Mouse (Mus musculus): ENCODE measurements around the gene Zc3h6. TPM values are rescaled to one million over a fixed set of nuclear protein-coding genes. Genes with fewer than 3 reads are reported as not detected.

Gene Zc3h6
- total RNA-seq (2021) = 1 to 10 TPM; 2.6 to 4.8 TPM
- long read RNA-seq, experiment 1 = 0 reads
- long read RNA-seq, experiment 2, partial matches to known transcripts = 1 of 1 reads
- long read RNA-seq, experiment 2, other reads (novel, unspliced or antisense) = 0 of 1 reads

DNA sequence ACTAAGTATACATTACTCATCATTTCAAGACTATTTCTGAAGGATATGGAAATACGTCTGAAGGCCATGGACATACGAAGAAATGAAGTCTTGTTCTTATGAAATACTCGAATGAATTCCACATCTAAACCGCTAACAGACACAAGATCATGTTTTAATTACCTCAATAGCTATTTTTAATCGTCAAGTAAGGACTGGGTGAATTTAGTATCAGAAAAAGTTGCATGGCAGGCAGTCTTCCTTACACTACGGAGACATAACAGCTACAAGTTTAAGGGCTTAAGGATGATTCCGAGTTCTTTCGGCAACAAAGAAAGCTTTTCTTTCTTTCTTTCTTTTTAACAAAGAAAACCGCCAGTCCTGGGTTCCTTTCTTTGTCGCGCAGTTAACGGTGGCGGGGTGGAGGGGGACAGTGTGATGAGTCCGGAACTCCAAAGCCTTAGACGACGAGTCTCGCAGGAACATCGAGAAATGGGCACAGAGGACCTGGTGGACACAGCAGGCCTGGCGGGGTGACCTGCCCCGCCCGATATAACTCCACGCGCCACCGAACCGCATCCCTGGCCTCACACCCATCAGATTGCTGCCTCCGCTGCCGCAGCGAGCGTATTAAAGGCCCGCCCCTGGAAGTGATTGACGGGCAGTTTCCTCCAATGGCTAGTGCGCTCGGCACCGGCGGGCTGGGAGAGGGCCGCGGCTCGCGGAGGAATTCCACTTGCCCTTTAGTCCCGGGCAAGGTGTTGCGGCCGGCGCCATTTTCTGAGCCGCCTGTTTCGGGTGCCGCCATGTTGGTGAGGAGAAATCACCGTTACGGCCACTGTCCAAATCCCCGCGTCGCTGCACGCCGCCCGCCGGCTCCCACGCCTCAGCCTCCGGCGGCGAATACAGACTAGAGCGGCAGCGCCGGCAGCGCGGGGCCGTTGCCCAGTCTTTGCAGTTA is at the start of gene Zc3h6:
Gene Zc3h6 (plus strand): TSS at position 762 of the 940 bp plus-strand sequence.
- DNase-seq = peak; percentile 99

GRCm38 (mm10) chr2:128924799-128925198 is 42.4 kb upstream of the Zc3h6 start:
- no peak for DNase-seq

DNA sequence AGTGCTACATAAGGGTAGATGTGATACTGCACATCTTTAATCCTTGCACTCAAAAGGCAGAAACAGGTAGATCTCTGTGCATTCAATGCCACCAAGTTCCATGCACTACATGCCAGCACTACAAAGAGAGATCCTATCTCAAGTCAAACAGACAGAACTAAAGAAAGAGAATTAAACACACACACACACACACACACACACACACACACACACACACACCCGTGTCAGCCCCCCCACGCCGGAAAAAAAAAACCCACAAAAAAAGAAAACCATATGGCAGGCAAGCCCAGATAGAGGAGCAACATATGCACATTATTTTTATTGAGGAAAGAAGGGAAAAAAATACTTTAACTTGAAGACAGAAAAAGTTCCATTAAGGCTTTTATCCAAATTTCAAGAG is 38.8 kb upstream of the Zc3h6 start:
- DNase-seq = no peak

- DNase-seq = no peak
Observed at GRCm38 (mm10) chr2:128930704-128931103, 36.5 kb upstream of the Zc3h6 start.

DNA sequence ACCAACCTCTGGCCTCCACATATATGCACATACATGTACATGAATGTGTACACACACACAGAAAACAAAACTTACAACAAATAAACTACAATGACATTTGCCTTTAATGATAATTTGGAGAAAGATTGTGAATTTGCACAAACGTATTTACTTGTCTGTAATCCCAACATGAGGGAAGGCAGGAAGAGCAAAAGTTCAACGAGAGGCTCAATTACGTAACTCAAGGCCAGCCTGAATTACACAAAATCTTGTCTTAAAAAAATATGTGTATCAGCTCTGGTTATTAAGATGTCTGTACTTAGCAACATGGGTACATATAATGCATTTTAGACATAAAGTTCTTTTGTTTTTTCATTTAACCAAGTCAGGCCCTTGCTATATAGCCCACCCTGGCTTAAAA is 30.9 kb upstream of the Zc3h6 start:
- no peak for DNase-seq

DNA sequence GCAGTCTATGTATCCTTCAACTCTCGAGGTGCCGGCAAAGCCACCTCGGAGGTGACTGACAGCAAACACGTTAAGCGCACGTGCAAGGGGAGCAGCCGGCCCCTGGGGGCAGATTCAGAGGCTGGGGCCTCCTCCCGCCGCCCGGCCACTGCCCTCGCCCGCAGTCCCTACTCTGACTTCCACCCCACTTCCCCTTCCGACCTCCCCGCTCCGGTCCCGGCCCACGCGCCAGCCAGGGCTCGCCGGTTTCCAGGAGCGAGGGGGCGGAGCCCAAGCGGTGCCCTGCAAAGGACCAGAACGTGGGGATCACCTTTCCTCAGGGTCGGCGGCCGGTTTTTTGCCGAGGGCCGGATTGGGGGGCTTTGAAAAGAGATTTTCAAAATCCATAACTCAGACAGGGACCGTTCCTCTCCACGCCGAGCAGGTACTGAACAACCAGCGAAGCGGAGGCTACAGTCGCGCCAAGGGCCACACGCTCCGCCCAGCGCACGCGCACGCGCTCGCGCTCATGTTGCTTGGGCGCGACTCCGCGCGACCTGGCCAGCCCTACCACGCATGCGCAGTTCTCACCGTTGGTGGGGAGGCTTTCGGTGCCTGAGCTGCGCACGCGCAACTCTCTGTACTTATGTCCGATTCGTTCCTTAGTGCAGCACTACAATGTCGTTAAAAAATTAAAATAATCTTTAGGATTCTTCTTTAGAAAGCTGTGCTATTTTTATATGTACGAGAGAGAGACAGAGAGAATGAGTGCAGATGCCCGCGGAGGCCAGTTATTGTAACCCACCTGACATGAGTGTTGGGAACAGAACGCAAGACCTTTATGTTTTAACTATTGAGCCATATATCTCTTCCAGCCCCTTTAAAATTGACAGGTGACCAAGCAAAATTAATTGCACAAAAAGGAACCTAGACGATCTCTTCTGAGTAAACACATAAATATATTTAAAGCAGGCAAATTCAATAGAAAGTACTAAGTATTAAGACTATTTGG is 23.4 kb upstream of the Zc3h6 start, which contains the start of gene Zc3h8:
Gene Zc3h8 (minus strand): TSS at position 540 of the 991 bp plus-strand sequence.
- peak; percentile 97 to 98 for DNase-seq

DNA sequence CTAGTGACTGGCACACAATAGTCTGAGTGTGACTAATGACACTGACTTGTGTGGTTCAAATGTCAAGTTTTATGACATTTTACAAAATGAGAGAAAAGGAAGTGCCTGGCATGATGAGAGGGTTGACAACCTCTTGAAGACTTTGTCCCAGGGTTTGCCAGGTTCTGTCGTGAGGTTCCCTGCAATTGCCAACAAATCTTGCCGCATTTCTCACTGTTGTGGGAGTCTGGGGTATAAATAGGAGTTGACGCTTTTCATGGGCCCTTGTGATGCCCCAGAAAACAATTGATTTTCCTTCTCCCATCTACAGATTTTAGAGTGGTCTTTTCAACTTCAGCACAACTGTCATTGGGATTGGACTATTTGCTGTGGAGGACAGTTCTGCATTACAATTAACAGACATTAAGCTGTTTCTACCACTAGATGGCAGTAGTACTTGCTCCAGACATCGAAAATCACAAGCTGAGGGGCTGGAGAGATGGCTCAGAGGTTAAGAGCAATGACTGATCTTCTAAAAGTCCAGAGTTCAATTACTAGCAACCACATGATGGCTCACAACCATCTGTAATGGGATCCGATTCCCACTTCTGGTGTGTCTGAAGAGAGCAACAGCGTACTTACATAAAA is 19.1 kb upstream of the Zc3h6 start:
- DNase-seq = peak; percentile 28 to 66

GRCm38 (mm10) chr2:128954186-128954585 is 13.0 kb upstream of the Zc3h6 start:
- no peak for DNase-seq

DNA sequence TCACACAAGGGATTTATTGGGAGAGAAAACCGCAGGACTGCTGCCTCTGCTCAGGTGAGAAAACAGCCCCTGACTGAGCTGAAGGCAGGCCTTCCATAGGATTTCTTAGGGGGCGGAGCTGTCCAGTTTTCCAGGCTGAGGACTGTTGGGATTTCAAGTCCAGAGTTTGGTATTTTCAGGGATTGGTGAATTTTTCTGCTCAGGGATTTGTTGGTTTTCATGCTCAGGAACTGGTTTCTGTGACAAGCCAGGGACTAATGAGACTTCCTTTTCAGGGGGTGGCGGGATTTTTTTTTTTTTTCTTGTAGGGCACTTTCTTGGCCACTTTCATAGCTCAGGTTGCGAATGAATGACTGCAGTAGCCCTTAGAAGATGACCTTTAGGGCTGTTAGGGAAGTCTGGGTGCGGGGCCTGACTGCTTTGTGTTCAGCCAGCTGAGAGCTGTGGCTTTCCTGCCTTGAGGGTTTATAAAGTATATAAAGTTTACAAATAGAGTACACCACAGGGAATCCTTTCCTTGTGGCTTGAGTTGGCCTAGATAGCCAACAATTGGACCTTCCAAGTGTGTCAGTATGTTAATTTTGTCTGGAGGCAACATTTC is 1.6 kb upstream of the Zc3h6 start:
- DNase-seq = no peak

- DNase-seq = no peak
Observed at GRCm38 (mm10) chr2:128966236-128966635, 966 bp upstream of the Zc3h6 start.

DNA sequence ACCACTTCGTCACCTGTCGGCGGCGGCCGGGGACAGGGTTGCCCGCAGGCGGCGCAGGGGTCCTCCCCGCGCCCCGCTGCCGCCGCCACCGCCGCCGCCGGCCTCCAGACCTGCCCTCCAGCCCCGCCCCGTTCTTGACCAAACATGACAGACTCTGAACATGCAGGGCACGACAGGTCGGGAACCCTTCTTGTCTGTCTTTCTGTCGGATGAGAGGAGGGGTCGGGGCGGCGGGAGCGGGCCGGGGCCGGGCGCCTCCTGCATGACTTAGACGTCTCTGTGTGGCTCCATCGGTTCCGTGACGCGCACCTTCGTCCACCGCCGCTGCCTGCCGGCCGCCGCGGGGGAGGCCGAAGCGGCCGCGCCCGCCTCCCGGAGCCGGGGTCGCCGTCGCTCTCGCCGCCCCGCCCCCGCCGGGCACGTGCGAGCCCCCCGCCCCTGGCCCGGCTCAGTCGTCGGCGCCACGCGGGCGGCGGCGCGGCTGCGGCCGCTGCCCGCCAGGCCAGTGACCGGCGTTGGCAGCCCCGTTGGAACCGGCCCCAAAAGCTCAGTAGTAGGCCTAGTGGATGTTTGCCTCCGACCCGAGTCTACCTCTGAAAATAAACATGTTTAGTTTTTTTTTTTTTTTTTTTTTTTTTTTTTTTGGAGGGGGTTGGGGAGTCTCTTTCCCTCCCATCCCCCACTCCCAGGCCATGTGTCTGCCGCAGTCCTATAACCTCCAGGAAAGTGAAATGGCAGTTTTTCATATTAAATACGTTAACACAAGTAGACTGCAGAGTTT is 649 bp downstream of the Zc3h6 start, which contains the start of gene Gm10762:
Gene Gm10762 (minus strand): TSS at position 65 of the 781 bp plus-strand sequence.
- peak; percentile 87 to 91 for DNase-seq

GRCm38 (mm10) chr2:128968475-128969083 is 1.4 kb downstream of the Zc3h6 start:
- DNase-seq = no peak

- DNase-seq = no peak
Observed at GRCm38 (mm10) chr2:128972301-128972700, 5.1 kb downstream of the Zc3h6 start.

- no peak for DNase-seq
Observed at GRCm38 (mm10) chr2:128975572-128975971, 8.4 kb downstream of the Zc3h6 start.

DNA sequence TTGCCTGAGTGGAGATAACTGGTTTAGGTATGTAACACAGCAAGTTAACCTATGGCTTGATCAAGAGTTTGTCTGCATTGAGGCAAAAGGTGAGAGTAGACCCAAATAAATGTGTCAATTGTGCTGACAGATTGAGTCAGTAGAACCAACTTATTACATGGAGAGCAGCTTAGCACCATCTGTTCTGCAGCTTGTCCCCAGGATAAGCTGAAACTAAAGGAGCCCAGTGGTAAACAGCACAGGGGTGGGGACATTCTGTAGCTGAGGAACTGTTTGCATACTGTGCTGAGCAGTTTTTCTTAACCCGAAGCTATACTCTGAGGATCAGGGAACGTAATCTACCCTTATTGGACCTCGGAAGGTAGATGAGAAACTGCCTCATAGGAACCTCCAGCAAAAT is 17.5 kb downstream of the Zc3h6 start:
- DNase-seq = no peak

GRCm38 (mm10) chr2:129004872-129005271 is 37.7 kb downstream of the Zc3h6 start:
- DNase-seq = no peak

DNA sequence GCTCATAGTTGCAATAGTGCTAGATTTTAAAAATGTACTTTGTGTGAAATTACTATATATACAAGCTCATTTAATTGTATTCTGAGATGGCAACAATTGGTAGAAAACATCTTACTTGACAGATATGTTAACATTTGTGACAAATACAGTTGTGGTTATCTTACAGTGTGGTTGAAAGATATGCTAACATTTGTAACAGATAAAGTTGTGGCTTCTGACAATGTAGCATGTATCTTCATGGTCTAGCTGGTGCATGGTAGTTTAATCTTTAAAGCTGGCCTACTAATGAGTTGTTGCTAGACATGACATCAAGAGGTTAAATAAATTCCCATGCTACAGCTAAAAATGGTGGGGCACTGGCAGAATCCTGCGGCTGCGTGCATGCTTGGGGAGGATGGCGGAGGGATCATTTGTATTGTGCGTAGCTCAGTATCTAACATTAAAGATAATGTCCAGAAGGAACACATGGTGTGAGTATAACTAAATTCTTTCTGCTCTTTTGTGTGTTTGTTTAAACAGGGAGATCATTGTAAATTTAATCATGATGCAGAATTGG is 39.1 kb downstream of the Zc3h6 start:
- no peak for DNase-seq

- DNase-seq = peak in 1 of 2 experiments; percentile 12
Observed at GRCm38 (mm10) chr2:129008867-129009266, 41.7 kb downstream of the Zc3h6 start.

- no peak for DNase-seq
Observed at GRCm38 (mm10) chr2:129020106-129020505, 52.9 kb downstream of the Zc3h6 start.

DNA sequence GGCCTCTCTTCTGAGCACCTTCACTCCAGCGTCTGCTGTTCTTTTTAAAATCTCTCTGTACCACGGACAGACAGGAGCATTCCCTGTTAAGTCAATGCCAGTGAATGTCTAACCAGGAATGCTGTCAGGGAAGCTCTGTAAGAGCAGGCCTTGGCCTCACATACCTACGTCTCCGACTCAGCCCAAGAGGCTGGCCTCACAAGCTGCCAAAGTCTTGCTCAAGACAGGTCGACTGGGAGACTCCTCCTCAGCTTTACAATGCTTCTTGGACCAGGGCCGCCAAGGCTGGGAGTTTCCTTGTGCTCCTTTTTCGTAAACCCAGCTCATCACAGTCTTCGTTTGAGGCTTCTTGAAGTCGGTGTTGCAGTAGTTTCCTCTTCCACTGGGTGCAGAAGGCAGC is 57.6 kb downstream of the Zc3h6 start:
- DNase-seq = peak in 1 of 2 experiments; percentile 14
